Mouse (Mus musculus) E14TG2a.4 (cell line): Measurements from ENCODE around the gene Pip5k1a.

ENCODE experiments used
- H3K27me3 ChIP-seq: 2 replicates; pipeline ENCODE4 v1.6.1; 2014; ENCODE audit warnings: low read length, control low read depth; ENCODE audit not compliant: insufficient read depth
- H3K36me3 ChIP-seq: 2 replicates; pipeline ENCODE4 v1.6.1; 2014; ENCODE audit warnings: low read length, control low read depth; ENCODE audit not compliant: insufficient read depth
- H3K4me1 ChIP-seq: replicated peaks from 2 replicates; pipeline ENCODE4 v1.6.1; 2014; ENCODE audit warnings: low read depth, low read length, control low read depth
- H3K4me3 ChIP-seq: replicated peaks from 2 replicates; pipeline ENCODE4 v1.5.1; 2014; ENCODE audit warnings: mild to moderate bottlenecking, low read length
- H3K9me3 ChIP-seq: 2 replicates; pipeline ENCODE4 v1.6.1; 2014; ENCODE audit warnings: low read length, control low read depth
- CTCF ChIP-seq: conservative IDR thresholded peaks from 2 replicates; pipeline ENCODE4 v1.5.1; 2014; ENCODE audit warnings: low read length
- NANOG ChIP-seq: IDR thresholded peaks from 2 replicates; pipeline ENCODE4 v1.6.1; 2014; ENCODE audit warnings: borderline replicate concordance, low read length, mixed read lengths
- POU5F1 ChIP-seq: IDR thresholded peaks from 2 replicates; pipeline ENCODE4 v1.6.1; 2014; ENCODE audit warnings: low read length, borderline replicate concordance

Pip5k1a gene

GRCm38 (mm10) chr3:95058078-95058477 is 48.7 kb downstream of the Pip5k1a start:
- peaks cover 59% of the 10 kb centered on the region for H3K36me3 ChIP-seq
- H3K9me3 ChIP-seq, result no peaks in the 10 kb centered on the region
- H3K4me1 ChIP-seq, result peaks cover 14% of the 10 kb centered on the region
- H3K4me3 ChIP-seq, result no peak overlapping the region
- no peaks in the 10 kb centered on the region for H3K27me3 ChIP-seq
- TF ChIP-seq CTCF (no peak), NANOG (no peak), POU5F1 (no peak)

- Histone ChIP-seq H3K9me3 (no peaks in the 10 kb centered on the region), H3K4me3 (no peak overlapping the region), H3K4me1 (peaks cover 21% of the 10 kb centered on the region), H3K36me3 (peaks cover 42% of the 10 kb centered on the region), H3K27me3 (no peaks in the 10 kb centered on the region)
- TF ChIP-seq NANOG (no peak), CTCF (no peak)
Observed at GRCm38 (mm10) chr3:95056275-95056674, 50.5 kb downstream of the Pip5k1a start.

GRCm38 (mm10) chr3:95054481-95055260 is 52.1 kb downstream of the Pip5k1a start:
- peaks cover 29% of the 10 kb centered on the region for H3K4me1 ChIP-seq
- no peak for TF ChIP-seq NANOG
- no peak for TF ChIP-seq CTCF
- TF ChIP-seq POU5F1, result no peak
- H3K4me3 ChIP-seq, result no peak overlapping the region
- no peaks in the 10 kb centered on the region for H3K27me3 ChIP-seq
- H3K36me3 ChIP-seq, result peaks cover 26% of the 10 kb centered on the region
- H3K9me3 ChIP-seq, result no peaks in the 10 kb centered on the region

- H3K9me3 ChIP-seq, result no peaks in the 10 kb centered on the region
- H3K4me1 ChIP-seq, result peaks cover 33% of the 10 kb centered on the region
- H3K27me3 ChIP-seq, result no peaks in the 10 kb centered on the region
- no peak overlapping the region for H3K4me3 ChIP-seq
- TF ChIP-seq NANOG (no peak), CTCF (peak; percentile 83)
- peaks cover 17% of the 10 kb centered on the region for H3K36me3 ChIP-seq
Observed at GRCm38 (mm10) chr3:95053701-95054100, 53.0 kb downstream of the Pip5k1a start.

GRCm38 (mm10) chr3:95052959-95053358 is 53.8 kb downstream of the Pip5k1a start:
- Histone ChIP-seq H3K9me3 (no peaks in the 10 kb centered on the region), H3K27me3 (peaks cover 2% of the 10 kb centered on the region; the same call in 1 of the 2 replicates), H3K4me1 (peaks cover 31% of the 10 kb centered on the region), H3K36me3 (peaks cover 9% of the 10 kb centered on the region), H3K4me3 (no peak overlapping the region)
- no peak for TF ChIP-seq POU5F1
- TF ChIP-seq CTCF, result peak; percentile 99
- no peak for TF ChIP-seq NANOG

- TF ChIP-seq POU5F1 (no peak), CTCF (no peak), NANOG (no peak)
- H3K27me3 ChIP-seq, result peaks cover 2% of the 10 kb centered on the region; the same call in 1 of the 2 replicates
- H3K36me3 ChIP-seq, result no peaks in the 10 kb centered on the region
- no peak overlapping the region for H3K4me3 ChIP-seq
- H3K9me3 ChIP-seq, result no peaks in the 10 kb centered on the region
- H3K4me1 ChIP-seq, result peaks cover 25% of the 10 kb centered on the region
Observed at GRCm38 (mm10) chr3:95047914-95048313, 58.8 kb downstream of the Pip5k1a start.

GRCm38 (mm10) chr3:95046462-95047057 is 60.2 kb downstream of the Pip5k1a start:
- H3K36me3 ChIP-seq, result no peaks in the 10 kb centered on the region
- TF ChIP-seq NANOG, result no peak
- no peak for TF ChIP-seq POU5F1
- no peak for TF ChIP-seq CTCF
- H3K27me3 ChIP-seq, result peaks cover 2% of the 10 kb centered on the region; the same call in 1 of the 2 replicates
- H3K4me1 ChIP-seq, result peaks cover 24% of the 10 kb centered on the region
- no peak overlapping the region for H3K4me3 ChIP-seq
- no peaks in the 10 kb centered on the region for H3K9me3 ChIP-seq

GRCm38 (mm10) chr3:95043251-95043650 is 63.5 kb downstream of the Pip5k1a start:
- H3K36me3 ChIP-seq, result peaks cover 23% of the 10 kb centered on the region
- peaks cover 34% of the 10 kb centered on the region for H3K4me1 ChIP-seq
- no peak overlapping the region; the same call in 1 of the 2 replicates for H3K4me3 ChIP-seq
- no peaks in the 10 kb centered on the region for H3K9me3 ChIP-seq
- peaks cover under 1% of the 10 kb centered on the region; the same call in 1 of the 2 replicates for H3K27me3 ChIP-seq
- no peak for TF ChIP-seq POU5F1
